In genomic region chr5:50125676-50126075, GRCm38 (mm10) we compare ENCODE assay signal across 17 mouse cellular contexts.
"Had no signal": no experiment of that assay in that cellular context is flagged by ENCODE, and none has a peak within 500 bp of the region (broad histone marks: within the 10 kb centered on the region; RNA-seq: fewer than 3 reads in every experiment).

No protein-coding gene starts in this region.

- H3K9me3 ChIP-seq: kidney, embryonic 15.5 days; limb, embryonic 13.5 days; midbrain, embryonic 10.5 days; midbrain, embryonic 15.5 days; neural tube, embryonic 12.5 days had no signal

- H3K36me3 ChIP-seq: kidney, embryonic 15.5 days; limb, embryonic 13.5 days; midbrain, embryonic 10.5 days; midbrain, embryonic 15.5 days; neural tube, embryonic 12.5 days had no signal

- H3K4me1 ChIP-seq: kidney, embryonic 15.5 days; midbrain, embryonic 15.5 days; neural tube, embryonic 12.5 days had no signal

- ATAC-seq: inflammation-experienced regulatory T-cells, adult 6 months; lung, postnatal 0 days; midbrain, embryonic 15.5 days had no signal

- H3K4me3 ChIP-seq: kidney, embryonic 15.5 days; limb, embryonic 13.5 days; midbrain, embryonic 10.5 days; midbrain, embryonic 15.5 days; neural tube, embryonic 12.5 days had no signal

- H3K27me3 ChIP-seq: kidney, embryonic 15.5 days; limb, embryonic 13.5 days; midbrain, embryonic 15.5 days; neural tube, embryonic 12.5 days had no signal

- H3K9ac ChIP-seq: kidney, embryonic 15.5 days; limb, embryonic 13.5 days; midbrain, embryonic 15.5 days; neural tube, embryonic 12.5 days had no signal

- DNase-seq: kidney, adult 2 months; kidney, postnatal 14 days; left cerebral cortex, postnatal 4 days; lung, adult 18-20 months; lung, postnatal 36 days; retina, postnatal 1 day; right cerebral cortex, postnatal 4 days; spleen, adult 18-20 months; thymus, adult 2 months; thymus, postnatal 36 days had no signal

- H3K27ac ChIP-seq: kidney, embryonic 15.5 days; limb, embryonic 13.5 days; midbrain, embryonic 10.5 days; midbrain, embryonic 15.5 days; neural tube, embryonic 12.5 days had no signal

- H3K4me2 ChIP-seq: kidney, embryonic 15.5 days; limb, embryonic 13.5 days; midbrain, embryonic 15.5 days; neural tube, embryonic 12.5 days had no signal
